Mouse (Mus musculus) heart, postnatal 36 days (tissue): ENCODE data around the gene Psmb5. TPM values are rescaled to one million over a fixed set of nuclear protein-coding genes. Genes with fewer than 3 reads are reported as not detected.

Experiments used
- DNase-seq, 2 experiments: peaks; one replicate each; pipeline ENCODE4 v3.0.0; 2021 to 2022
- intact Hi-C: fragments of 180-260 bp; cut with DNase I; formaldehyde crosslinking; loops from one replicate; pipeline ENCODE4 v1.15.1; 2025
- total RNA-seq, 2 experiments: library from RNA; stranded (reverse); gene quantifications; 2 replicates each; pipeline ENCODE4 v1.2.3; 2021

Gene Psmb5
- total RNA-seq: 100 to 1,000 TPM; 185 to 191 TPM

GRCm38 (mm10) chr14:54617897-54618365, at the start of gene Psmb5:
Gene Psmb5, minus strand, starts transcription at chr14:54618022.
- DNase-seq: peak; percentile 87 to 93
- intact Hi-C loops: no loop called here

GRCm38 (mm10) chr14:54664477-54665222, 46.8 kb upstream of the Psmb5 start:
- intact Hi-C loops: no loop called here
- DNase-seq: no peak

- intact Hi-C loops: no loop called here
- DNase-seq: no peak
These were observed 42.2 kb upstream of the Psmb5 start for GRCm38 (mm10) chr14:54660009-54660408.

- DNase-seq: peak; percentile 76 to 82
- intact Hi-C loops: loop anchor here (5.0 kb wide), 1 partner anchor 34 kb away; the partner anchor contains the start of genes 1700123O20Rik and Acin1
These were observed 35.7 kb upstream of the Psmb5 start for GRCm38 (mm10) chr14:54653496-54653895.

- intact Hi-C loops: loop anchor here (5.0 kb wide), 1 partner anchor 35 kb away; the partner anchor contains the start of genes 1700123O20Rik and Acin1
- DNase-seq: no peak
These were observed 35.0 kb upstream of the Psmb5 start for GRCm38 (mm10) chr14:54652787-54653186.

GRCm38 (mm10) chr14:54651556-54651955, 33.7 kb upstream of the Psmb5 start:
- intact Hi-C loops: loop anchor here (1.0 to 5.0 kb wide), 3 partner anchors 19 to 50 kb away; partner anchors contain the start of genes 1700123O20Rik and Acin1
- no peak for DNase-seq

GRCm38 (mm10) chr14:54650621-54651454, 33.0 kb upstream of the Psmb5 start:
- DNase-seq: peak; percentile 81 to 84
- intact Hi-C loops: loop anchor here (1.0 to 5.0 kb wide), 3 partner anchors 20 to 50 kb away; partner anchors contain the start of genes 1700123O20Rik and Acin1

- intact Hi-C loops: loop anchor here (10.0 kb wide), 1 partner anchor 583 kb away; no protein-coding TSS in a partner anchor
- no peak for DNase-seq
These were observed 30.1 kb upstream of the Psmb5 start for GRCm38 (mm10) chr14:54647900-54648299.

GRCm38 (mm10) chr14:54646898-54647636, 29.2 kb upstream of the Psmb5 start:
- intact Hi-C loops: loop anchor here (10.0 kb wide), 1 partner anchor 582 kb away; no protein-coding TSS in a partner anchor
- no peak for DNase-seq

GRCm38 (mm10) chr14:54646455-54646854, 28.6 kb upstream of the Psmb5 start:
- intact Hi-C loops: loop anchor here (10.0 kb wide), 1 partner anchor 582 kb away; no protein-coding TSS in a partner anchor
- no peak for DNase-seq

GRCm38 (mm10) chr14:54644294-54644693, 26.5 kb upstream of the Psmb5 start:
- intact Hi-C loops: loop anchor here (5.0 to 10.0 kb wide), 3 partner anchors 117 to 579 kb away; no protein-coding TSS in a partner anchor
- DNase-seq: no peak

GRCm38 (mm10) chr14:54643011-54643410, 25.2 kb upstream of the Psmb5 start:
- intact Hi-C loops: loop anchor here (5.0 to 10.0 kb wide), 3 partner anchors 116 to 578 kb away; no protein-coding TSS in a partner anchor
- DNase-seq: no peak

GRCm38 (mm10) chr14:54642224-54642944, 24.6 kb upstream of the Psmb5 start:
- intact Hi-C loops: loop anchor here (5.0 to 10.0 kb wide), 3 partner anchors 115 to 578 kb away; no protein-coding TSS in a partner anchor
- DNase-seq: no peak

GRCm38 (mm10) chr14:54641305-54641969, 23.6 kb upstream of the Psmb5 start, which contains the start of gene Cdh24:
Gene Cdh24, minus strand, starts transcription at chr14:54641364.
- intact Hi-C loops: loop anchor here (1.0 to 10.0 kb wide), 5 partner anchors 58 to 577 kb away; no protein-coding TSS in a partner anchor
- peak; percentile 86 to 89 for DNase-seq

- DNase-seq: no peak
- intact Hi-C loops: loop anchor here (1.0 to 10.0 kb wide), 5 partner anchors 58 to 576 kb away; no protein-coding TSS in a partner anchor
These were observed 23.1 kb upstream of the Psmb5 start, which contains the start of gene Gm17606 for GRCm38 (mm10) chr14:54640946-54641304. Gene Gm17606, plus strand, starts transcription at chr14:54640952.

- DNase-seq: no peak
- intact Hi-C loops: loop anchor here (5.0 to 10.0 kb wide), 3 partner anchors 113 to 575 kb away; no protein-coding TSS in a partner anchor
These were observed 22.3 kb upstream of the Psmb5 start for GRCm38 (mm10) chr14:54640121-54640520.

- intact Hi-C loops: loop anchor here (2.0 kb wide), 1 partner anchor 17 kb away; the partner anchor contains the start of gene Psmb11
- DNase-seq: no peak
These were observed 20.4 kb upstream of the Psmb5 start for GRCm38 (mm10) chr14:54638210-54638609.

GRCm38 (mm10) chr14:54636954-54637353, 19.1 kb upstream of the Psmb5 start:
- DNase-seq: peak; percentile 38 to 65

More at GRCm38 (mm10) chr14:54636954-54637353, 19.1 kb upstream of the Psmb5 start:
- intact Hi-C loops: no loop called here
